Mouse (Mus musculus): ENCODE data around the gene Tbc1d7. TPM values are rescaled to one million over a fixed set of nuclear protein-coding genes. Genes with fewer than 3 reads are reported as not detected.

The Tbc1d7 gene
- polyA plus RNA-seq, 2 experiments, result 4.7 to 12.6 TPM

GRCm38 (mm10) chr13:43159429-43159828, 11.9 kb downstream of the Tbc1d7 start:
- Histone ChIP-seq H3K9ac (replicated peaks) (no peak overlapping the region), H3K4me1 (replicated peaks; ENCODE audit: control insufficient read depth in 2 of 2, insufficient read depth in 2 of 2, low read length in 1 of 2) (no peaks in the 10 kb centered on the region), H3K27ac (no peak overlapping the region), H3K4me2 (ENCODE audit: low read depth) (no peak overlapping the region), H3K27me3 (ENCODE audit: control insufficient read depth, insufficient read depth, low read length) (no peaks in the 10 kb centered on the region), H3K36me3 (replicated peaks; ENCODE audit: control insufficient read depth, insufficient read depth, low read depth) (no peaks in the 10 kb centered on the region), H3K9me3 (ENCODE audit: control insufficient read depth, low read length) (no peaks in the 10 kb centered on the region), H3K4me3 (ENCODE audit: insufficient read depth in 1 of 2, low read depth in 2 of 2, low read length in 2 of 2) (no peak overlapping the region)
- WGBS (ENCODE audit: insufficient replicate concordance), result 61% methylated on average over 3 of the region's 3 CpGs
- TF ChIP-seq CTCF (IDR thresholded peaks at IDR 0.05; ENCODE audit: low read depth), result no peak
- TF ChIP-seq EP300 (IDR thresholded peaks at IDR 0.05; ENCODE audit: low read depth), result no peak
- DNase-seq (ENCODE audit: low read depth in 3 of 3, low spot score in 3 of 3), result no peak
- no peak for ATAC-seq (ENCODE audit: insufficient read depth)

DNA sequence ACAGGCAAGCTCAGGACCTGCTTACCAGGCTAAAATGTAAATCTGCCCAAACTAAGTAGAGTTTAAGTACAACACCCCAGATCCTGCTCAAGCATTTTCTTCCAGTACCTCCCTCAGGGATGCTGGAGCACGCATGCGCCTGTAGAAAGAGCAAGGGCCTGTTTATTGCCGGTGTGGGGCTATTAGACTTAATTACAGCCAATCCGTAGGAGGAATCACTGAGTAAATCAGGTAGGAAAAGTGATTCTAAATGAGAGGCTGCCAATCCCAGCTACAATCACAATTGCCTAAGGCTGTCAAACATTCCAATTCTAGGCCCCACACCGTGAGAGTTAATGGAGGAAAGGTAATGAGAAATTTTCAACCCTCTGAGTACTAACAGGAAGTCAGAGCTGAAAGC, 13.0 kb downstream of the Tbc1d7 start:
- no peak for TF ChIP-seq CTCF (IDR thresholded peaks at IDR 0.05; ENCODE audit: low read depth)
- TF ChIP-seq EP300 (IDR thresholded peaks at IDR 0.05; ENCODE audit: low read depth), result no peak
- Histone ChIP-seq H3K9ac (replicated peaks) (no peak overlapping the region), H3K36me3 (replicated peaks; ENCODE audit: control insufficient read depth, insufficient read depth, low read depth) (no peaks in the 10 kb centered on the region), H3K4me1 (replicated peaks; ENCODE audit: control insufficient read depth in 2 of 2, insufficient read depth in 2 of 2, low read length in 1 of 2) (no peaks in the 10 kb centered on the region), H3K27ac (no peak overlapping the region), H3K9me3 (ENCODE audit: control insufficient read depth, low read length) (no peaks in the 10 kb centered on the region), H3K4me3 (ENCODE audit: insufficient read depth in 1 of 2, low read depth in 2 of 2, low read length in 2 of 2) (no peak overlapping the region), H3K4me2 (ENCODE audit: low read depth) (no peak overlapping the region), H3K27me3 (ENCODE audit: control insufficient read depth, insufficient read depth, low read length) (no peaks in the 10 kb centered on the region)
- DNase-seq (ENCODE audit: low read depth in 3 of 3, low spot score in 3 of 3), result no peak
- ATAC-seq (ENCODE audit: insufficient read depth), result no peak
- 71% methylated on average over 5 of the region's 5 CpGs for WGBS (ENCODE audit: insufficient replicate concordance)

DNA sequence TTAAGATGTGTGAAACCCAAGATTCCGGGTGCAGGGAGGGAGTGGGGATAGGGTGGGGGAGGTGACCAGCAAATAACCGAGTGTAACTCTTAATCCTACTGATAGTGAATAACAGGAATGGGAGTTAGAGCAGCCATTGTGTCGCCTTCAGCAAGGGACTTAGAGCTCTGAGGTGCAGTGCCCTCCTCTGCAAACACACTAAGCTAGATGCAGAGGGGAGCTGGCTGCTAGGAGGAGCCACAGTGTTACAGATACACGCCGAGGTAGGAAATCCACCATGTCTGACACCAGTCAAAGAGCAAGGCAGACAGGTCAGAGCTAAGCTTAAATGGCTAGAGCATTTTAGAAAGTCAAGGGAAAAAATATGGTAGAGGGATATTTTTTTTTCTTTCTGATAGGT, 13.9 kb downstream of the Tbc1d7 start:
- DNase-seq (ENCODE audit: low read depth in 3 of 3, low spot score in 3 of 3) (no peak), ATAC-seq (ENCODE audit: insufficient read depth) (no peak)
- no peak overlapping the region for H3K27ac ChIP-seq
- H3K4me2 ChIP-seq (ENCODE audit: low read depth), result no peak overlapping the region
- H3K4me1 ChIP-seq (replicated peaks; ENCODE audit: control insufficient read depth in 2 of 2, insufficient read depth in 2 of 2, low read length in 1 of 2), result no peaks in the 10 kb centered on the region
- H3K4me3 ChIP-seq (ENCODE audit: insufficient read depth in 1 of 2, low read depth in 2 of 2, low read length in 2 of 2), result no peak overlapping the region
- H3K27me3 ChIP-seq (ENCODE audit: control insufficient read depth, insufficient read depth, low read length), result no peaks in the 10 kb centered on the region
- H3K36me3 ChIP-seq (replicated peaks; ENCODE audit: control insufficient read depth, insufficient read depth, low read depth), result no peaks in the 10 kb centered on the region
- WGBS (ENCODE audit: insufficient replicate concordance), result 59% methylated on average over 5 of the region's 5 CpGs
- no peak overlapping the region for H3K9ac ChIP-seq (replicated peaks)
- no peaks in the 10 kb centered on the region for H3K9me3 ChIP-seq (ENCODE audit: control insufficient read depth, low read length)
- no peak for TF ChIP-seq EP300 (IDR thresholded peaks at IDR 0.05; ENCODE audit: low read depth)
- no peak for TF ChIP-seq CTCF (IDR thresholded peaks at IDR 0.05; ENCODE audit: low read depth)

GRCm38 (mm10) chr13:43152005-43152520, 19.2 kb downstream of the Tbc1d7 start:
- no peaks in the 10 kb centered on the region for H3K9me3 ChIP-seq (ENCODE audit: control insufficient read depth, low read length)
- H3K4me2 ChIP-seq (ENCODE audit: low read depth), result no peak overlapping the region
- ATAC-seq (ENCODE audit: insufficient read depth) (no peak), DNase-seq (ENCODE audit: low read depth in 3 of 3, low spot score in 3 of 3) (no peak)
- no peaks in the 10 kb centered on the region for H3K36me3 ChIP-seq (replicated peaks; ENCODE audit: control insufficient read depth, insufficient read depth, low read depth)
- TF ChIP-seq EP300 (IDR thresholded peaks at IDR 0.05; ENCODE audit: low read depth) (no peak), CTCF (IDR thresholded peaks at IDR 0.05; ENCODE audit: low read depth) (no peak)
- H3K27me3 ChIP-seq (ENCODE audit: control insufficient read depth, insufficient read depth, low read length), result no peaks in the 10 kb centered on the region
- H3K4me1 ChIP-seq (replicated peaks; ENCODE audit: control insufficient read depth in 2 of 2, insufficient read depth in 2 of 2, low read length in 1 of 2), result no peaks in the 10 kb centered on the region
- H3K4me3 ChIP-seq (ENCODE audit: insufficient read depth in 1 of 2, low read depth in 2 of 2, low read length in 2 of 2), result no peak overlapping the region
- WGBS (ENCODE audit: insufficient replicate concordance), result 81% methylated on average over 14 of the region's 14 CpGs
- no peak overlapping the region for H3K9ac ChIP-seq (replicated peaks)
- no peak overlapping the region for H3K27ac ChIP-seq

DNA sequence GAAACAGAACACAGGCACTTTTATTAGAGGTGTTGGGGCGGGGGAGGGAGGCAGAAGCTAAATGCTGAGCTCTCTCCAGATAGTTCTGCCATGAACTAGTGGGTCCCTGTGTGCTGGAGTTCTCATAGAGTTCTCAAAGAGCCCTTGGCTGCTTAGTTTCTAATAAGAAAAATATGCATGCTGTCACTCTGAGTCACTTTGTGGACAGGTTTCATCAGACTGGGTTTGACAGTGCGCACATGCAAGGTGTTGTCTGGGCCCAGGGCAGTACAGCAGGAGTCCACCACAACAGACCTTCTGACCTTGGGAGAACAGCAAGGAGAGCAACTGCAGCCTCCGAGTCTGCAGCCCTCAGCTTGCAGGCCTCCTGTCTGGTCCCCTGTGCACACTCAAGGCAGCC, 21.6 kb downstream of the Tbc1d7 start:
- Histone ChIP-seq H3K9ac (replicated peaks) (no peak overlapping the region), H3K9me3 (ENCODE audit: control insufficient read depth, low read length) (no peaks in the 10 kb centered on the region), H3K36me3 (replicated peaks; ENCODE audit: control insufficient read depth, insufficient read depth, low read depth) (no peaks in the 10 kb centered on the region), H3K27me3 (ENCODE audit: control insufficient read depth, insufficient read depth, low read length) (no peaks in the 10 kb centered on the region), H3K4me2 (ENCODE audit: low read depth) (no peak overlapping the region), H3K4me3 (ENCODE audit: insufficient read depth in 1 of 2, low read depth in 2 of 2, low read length in 2 of 2) (no peak overlapping the region), H3K4me1 (replicated peaks; ENCODE audit: control insufficient read depth in 2 of 2, insufficient read depth in 2 of 2, low read length in 1 of 2) (no peaks in the 10 kb centered on the region), H3K27ac (no peak overlapping the region)
- DNase-seq (ENCODE audit: low read depth in 3 of 3, low spot score in 3 of 3) (no peak), ATAC-seq (ENCODE audit: insufficient read depth) (no peak)
- 67% methylated on average over 3 of the region's 3 CpGs for WGBS (ENCODE audit: insufficient replicate concordance)
- TF ChIP-seq EP300 (IDR thresholded peaks at IDR 0.05; ENCODE audit: low read depth), result no peak
- TF ChIP-seq CTCF (IDR thresholded peaks at IDR 0.05; ENCODE audit: low read depth), result no peak

Measured in liver, embryonic 14.5 days (tissue).